Comparison of ENCODE assay signal across 8 mouse cellular contexts in the genomic region with DNA sequence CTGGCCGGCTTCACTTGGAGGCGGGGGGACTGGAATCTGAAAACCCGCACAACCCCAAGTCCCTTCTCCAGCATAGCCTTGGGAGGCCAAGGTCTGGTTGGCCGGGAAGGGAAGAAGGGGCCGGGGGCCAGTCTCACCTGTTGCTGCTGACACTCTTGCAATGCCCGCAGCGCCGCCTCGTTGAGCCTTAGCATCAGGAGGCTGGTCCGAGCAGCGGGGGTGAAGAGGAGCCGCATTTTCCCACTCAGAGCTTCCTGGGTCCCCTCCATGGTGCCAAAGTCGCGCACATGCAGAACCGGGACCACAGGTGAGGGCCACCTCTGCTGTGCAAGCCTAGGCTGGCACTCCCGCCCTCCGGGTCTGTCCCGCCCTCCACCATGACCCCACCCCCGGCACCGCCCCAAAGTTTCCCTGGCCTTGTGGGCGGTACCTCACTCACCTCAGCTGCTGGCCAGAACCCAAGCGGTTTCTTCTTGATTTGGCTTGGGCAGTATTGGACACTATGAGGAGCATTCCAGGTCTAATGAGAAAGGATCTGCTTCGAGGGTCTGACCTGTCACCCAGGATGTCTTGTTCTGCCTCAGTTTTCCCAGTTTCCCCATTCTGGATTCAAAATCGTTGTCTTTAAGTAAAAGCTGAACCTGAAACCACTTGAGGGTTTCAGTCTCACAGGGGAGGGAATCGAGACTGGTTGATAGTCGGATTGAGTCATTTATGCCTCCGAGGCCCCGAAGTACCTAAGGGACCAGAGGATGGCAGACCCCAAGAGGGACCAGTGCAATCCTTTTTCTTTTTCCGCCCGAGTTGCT. TPM values are rescaled to one million over a fixed set of nuclear protein-coding genes. Genes with fewer than 3 reads are reported as not detected.
DNase-seq lines count a peak whose midpoint lies in the region; ATAC-seq lines count a peak whose summit lies in the region.

No protein-coding gene starts in this region.

- peaks cover 15% of the 10 kb centered on the region for H3K4me1 ChIP-seq in embryonic facial prominence, embryonic 12.5 days
- H3K4me1 ChIP-seq in heart, embryonic 12.5 days (replicated peaks), result peaks cover 20% of the 10 kb centered on the region
- peaks cover 19% of the 10 kb centered on the region for H3K4me1 ChIP-seq in kidney, embryonic 15.5 days

- H3K36me3 ChIP-seq in embryonic facial prominence, embryonic 12.5 days, result peaks cover 24% of the 10 kb centered on the region
- peaks cover 26% of the 10 kb centered on the region for H3K36me3 ChIP-seq in heart, embryonic 12.5 days
- H3K36me3 ChIP-seq in kidney, embryonic 15.5 days, result peaks cover 28% of the 10 kb centered on the region

- H3K27ac ChIP-seq in embryonic facial prominence, embryonic 12.5 days, result no peak overlapping the region
- no peak overlapping the region for H3K27ac ChIP-seq in heart, embryonic 12.5 days (ENCODE audit: poor library complexity, severe bottlenecking)
- H3K27ac ChIP-seq in kidney, embryonic 15.5 days, result peak overlapping the region; percentile 45; the same call in 1 of the 2 replicates

- peak; percentile 76 for DNase-seq in urinary bladder, adult 18-20 months (ENCODE audit: low spot score in 2 of 2)
- no peak for DNase-seq in urinary bladder, adult 2 months (ENCODE audit: low spot score)
- peak; percentile 81 for DNase-seq in lung, postnatal 25 days (ENCODE audit: low spot score)
- DNase-seq in retina, embryonic 14.5 days (ENCODE audit: low spot score), result peak; percentile 50
- no peak for DNase-seq in layer of hippocampus, adult 9-10 months (ENCODE audit: low spot score)

- ATAC-seq in embryonic facial prominence, embryonic 12.5 days (ENCODE audit: insufficient number of reproducible peaks, insufficient read depth, low FRiP score, low TSS enrichment), result peak; percentile 57; the same call in 1 of the 2 replicates
- ATAC-seq in heart, embryonic 12.5 days (ENCODE audit: insufficient number of reproducible peaks, low FRiP score), result peak; percentile 93
- peak; percentile 90 for ATAC-seq in kidney, embryonic 15.5 days (replicated peaks; ENCODE audit: low FRiP score)

- H3K9ac ChIP-seq in embryonic facial prominence, embryonic 12.5 days, result peak overlapping the region; percentile 51
- H3K9ac ChIP-seq in heart, embryonic 12.5 days, result peak overlapping the region; percentile 63
- H3K9ac ChIP-seq in kidney, embryonic 15.5 days, result peak overlapping the region; percentile 53

- peak overlapping the region; percentile 86 for H3K4me2 ChIP-seq in embryonic facial prominence, embryonic 12.5 days (replicated peaks)
- H3K4me2 ChIP-seq in heart, embryonic 12.5 days, result peak overlapping the region; percentile 97
- H3K4me2 ChIP-seq in kidney, embryonic 15.5 days, result peak overlapping the region; percentile 97

- H3K27me3 ChIP-seq in embryonic facial prominence, embryonic 12.5 days, result peaks cover 9% of the 10 kb centered on the region; the same call in 1 of the 2 replicates
- H3K27me3 ChIP-seq in heart, embryonic 12.5 days (replicated peaks), result peaks cover 12% of the 10 kb centered on the region; the same call in 1 of the 2 replicates
- H3K27me3 ChIP-seq in kidney, embryonic 15.5 days, result no peaks in the 10 kb centered on the region

- WGBS in embryonic facial prominence, embryonic 12.5 days, result 2% methylated on average over 30 of the region's 30 CpGs
- WGBS in heart, embryonic 12.5 days, result 1% methylated on average over 30 of the region's 30 CpGs
- WGBS in kidney, embryonic 15.5 days, result under 1% methylated on average over 30 of the region's 30 CpGs

- H3K4me3 ChIP-seq in embryonic facial prominence, embryonic 12.5 days, result peak overlapping the region; percentile 46
- H3K4me3 ChIP-seq in heart, embryonic 12.5 days, result peak overlapping the region; percentile 59
- H3K4me3 ChIP-seq in kidney, embryonic 15.5 days (replicated peaks), result peak overlapping the region; percentile 61

- no peaks in the 10 kb centered on the region for H3K9me3 ChIP-seq in embryonic facial prominence, embryonic 12.5 days
- H3K9me3 ChIP-seq in heart, embryonic 12.5 days (replicated peaks), result no peaks in the 10 kb centered on the region
- H3K9me3 ChIP-seq in kidney, embryonic 15.5 days (replicated peaks), result no peaks in the 10 kb centered on the region

RNA-seq across cellular contexts. Expression of gene Ell3, which starts 1.6 kb away (rescaled TPM):
- 1.1 and 1.3 TPM in 2 replicates for polyA plus RNA-seq in urinary bladder, adult 2 months (2012; rRNA removed)
- polyA plus RNA-seq in embryonic facial prominence, embryonic 12.5 days (2016; fragmentation: Nextera tagmentation; extraction: Ambion mirVana), result 12.4 and 15.6 TPM in 2 replicates
- polyA plus RNA-seq in heart, embryonic 12.5 days (2016; fragmentation: Nextera tagmentation; extraction: Ambion mirVana), result 1.0 and 1.4 TPM in 2 replicates
- 11.2 and 12.9 TPM in 2 replicates for polyA plus RNA-seq in kidney, embryonic 15.5 days (2015; fragmentation: Nextera tagmentation; extraction: Ambion mirVana)

RNA-seq across cellular contexts. Expression of gene Serf2, which starts 6.5 kb away (rescaled TPM):
- polyA plus RNA-seq in urinary bladder, adult 2 months (2012; rRNA removed), result 328 and 503 TPM in 2 replicates
- 495 and 504 TPM in 2 replicates for polyA plus RNA-seq in embryonic facial prominence, embryonic 12.5 days (2016; fragmentation: Nextera tagmentation; extraction: Ambion mirVana)
- 610 and 670 TPM in 2 replicates for polyA plus RNA-seq in heart, embryonic 12.5 days (2016; fragmentation: Nextera tagmentation; extraction: Ambion mirVana)
- polyA plus RNA-seq in kidney, embryonic 15.5 days (2015; fragmentation: Nextera tagmentation; extraction: Ambion mirVana), result 482 and 510 TPM in 2 replicates

RNA-seq across cellular contexts. Expression of gene Hypk, which starts 10.6 kb away (rescaled TPM):
- 22.9 and 28.2 TPM in 2 replicates for polyA plus RNA-seq in urinary bladder, adult 2 months (2012; rRNA removed)
- 128 and 143 TPM in 2 replicates for polyA plus RNA-seq in embryonic facial prominence, embryonic 12.5 days (2016; fragmentation: Nextera tagmentation; extraction: Ambion mirVana)
- polyA plus RNA-seq in heart, embryonic 12.5 days (2016; fragmentation: Nextera tagmentation; extraction: Ambion mirVana), result 97.4 and 120 TPM in 2 replicates
- polyA plus RNA-seq in kidney, embryonic 15.5 days (2015; fragmentation: Nextera tagmentation; extraction: Ambion mirVana), result 119 and 120 TPM in 2 replicates

RNA-seq across cellular contexts. Expression of gene Serinc4, which starts 14.1 kb away (rescaled TPM):
- polyA plus RNA-seq in urinary bladder, adult 2 months (2012; rRNA removed), result 0.52 and 0.59 TPM in 2 replicates
- polyA plus RNA-seq in embryonic facial prominence, embryonic 12.5 days (2016; fragmentation: Nextera tagmentation; extraction: Ambion mirVana), result not detected in 2 replicates
- polyA plus RNA-seq in heart, embryonic 12.5 days (2016; fragmentation: Nextera tagmentation; extraction: Ambion mirVana), result 0.12 and 0.13 TPM in 2 replicates
- polyA plus RNA-seq in kidney, embryonic 15.5 days (2015; fragmentation: Nextera tagmentation; extraction: Ambion mirVana), result 0.06 and 0.10 TPM in 2 replicates

RNA-seq across cellular contexts. Expression of gene Catsper2, which starts 28.9 kb away (rescaled TPM):
- polyA plus RNA-seq in urinary bladder, adult 2 months (2012; rRNA removed), result 2.2 and 2.7 TPM in 2 replicates
- 2.1 and 4.2 TPM in 2 replicates for polyA plus RNA-seq in embryonic facial prominence, embryonic 12.5 days (2016; fragmentation: Nextera tagmentation; extraction: Ambion mirVana)
- 2.8 and 3.5 TPM in 2 replicates for polyA plus RNA-seq in heart, embryonic 12.5 days (2016; fragmentation: Nextera tagmentation; extraction: Ambion mirVana)
- polyA plus RNA-seq in kidney, embryonic 15.5 days (2015; fragmentation: Nextera tagmentation; extraction: Ambion mirVana), result 1.8 and 2.7 TPM in 2 replicates

Comparison
In these comparisons a context has a peak if more than half of its experiments do, and no peak if none do; other contexts are left out.
1. DNase-seq: peak in urinary bladder, adult 18-20 months (2 of 2), lung, postnatal 25 days (single experiment) and retina, embryonic 14.5 days (single experiment); none in urinary bladder, adult 2 months (single experiment) and layer of hippocampus, adult 9-10 months (single experiment).
2. Peak in every context shown above with its lines, with median percentiles within 50 percentile points of each other: ATAC-seq, H3K4me2 ChIP-seq, H3K4me3 ChIP-seq and H3K9ac ChIP-seq.